19 mouse cellular contexts compared by ENCODE assay signal in the genomic region with DNA sequence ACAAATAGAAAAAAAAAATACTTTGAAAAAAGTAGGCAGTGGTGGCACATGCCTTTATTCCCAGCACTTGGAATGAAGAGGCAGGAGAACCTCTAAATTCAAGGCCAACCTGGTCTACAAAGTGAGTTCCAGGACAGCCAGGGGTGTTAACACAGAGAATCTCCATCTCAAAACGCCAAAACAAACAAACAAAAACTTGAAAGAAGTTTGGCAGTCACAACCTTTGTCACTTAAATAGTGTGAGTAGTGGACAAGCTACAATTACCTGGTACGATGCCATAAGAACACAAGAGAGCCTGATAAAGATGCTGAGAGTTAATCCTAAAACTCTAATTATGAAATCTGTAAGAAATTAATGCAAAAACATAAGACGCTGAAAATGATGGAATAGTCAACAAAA. TPM values are rescaled to one million over a fixed set of nuclear protein-coding genes. Genes with fewer than 3 reads are reported as not detected.
A peak's percentile ranks its signal among the peaks of the same experiment; 100 is the strongest.
DNase-seq lines count a peak whose midpoint lies in the region; ATAC-seq and TF ChIP-seq lines count a peak whose summit lies in the region.
"Had no signal": no experiment of that assay in that cellular context is flagged by ENCODE, and none has a peak within 500 bp of the region (broad histone marks: within the 10 kb centered on the region; RNA-seq: fewer than 3 reads in every experiment).

No protein-coding gene starts in this region.

- DNase-seq in liver, adult 2 months (ENCODE audit: extremely low read depth, low read depth, low spot score), result peak; percentile 59
- DNase-seq in midbrain, embryonic 11.5 days (ENCODE audit: low spot score, missing footprints), result peak; percentile 70
- DNase-seq: adrenal gland, adult 2 months; adrenal gland, adult 8-10 months; adrenal gland, postnatal 10 days; adrenal gland, postnatal 14 days; adrenal gland, postnatal 25 days; adrenal gland, postnatal 36 days; B cell, adult 2 months; cerebellum, adult 11 months; cerebellum, adult 11-12 months; cerebellum, adult 18-20 months had no signal

- no peak overlapping the region for H3K9ac ChIP-seq in liver, adult 2 months (ENCODE audit: low read depth, low read length)
- H3K9ac ChIP-seq in liver, embryonic 12.5 days, result no peak overlapping the region
- H3K9ac ChIP-seq in midbrain, embryonic 11.5 days (ENCODE audit: low read length), result no peak overlapping the region
- H3K9ac ChIP-seq in midbrain, embryonic 15.5 days, result no peak overlapping the region

- 43% methylated on average over 3 of the region's 3 CpGs for WGBS in liver, adult 2 months
- WGBS in liver, embryonic 12.5 days (ENCODE audit: insufficient replicate concordance), result 76% methylated on average over 3 of the region's 3 CpGs
- 85% methylated on average over 3 of the region's 3 CpGs for WGBS in midbrain, embryonic 11.5 days
- whole genome bisulfite sequencing in midbrain, embryonic 15.5 days, result 86% methylated on average over 3 of the region's 3 CpGs

- peaks cover 30% of the 10 kb centered on the region; the same call in 1 of the 2 replicates for H3K79me2 ChIP-seq in liver, adult 2 months (ENCODE audit: control insufficient read depth, insufficient read depth, low read length)

- H3K36me3 ChIP-seq in liver, adult 2 months (ENCODE audit: control insufficient read depth, insufficient read depth, low read length), result no peaks in the 10 kb centered on the region
- no peaks in the 10 kb centered on the region for H3K36me3 ChIP-seq in liver, embryonic 12.5 days
- H3K36me3 ChIP-seq in midbrain, embryonic 11.5 days (ENCODE audit: control insufficient read depth, insufficient read depth, low read length), result no peaks in the 10 kb centered on the region
- H3K36me3 ChIP-seq in midbrain, embryonic 15.5 days (replicated peaks), result no peaks in the 10 kb centered on the region

- no peaks in the 10 kb centered on the region for H3K9me3 ChIP-seq in liver, embryonic 12.5 days (replicated peaks)
- H3K9me3 ChIP-seq in midbrain, embryonic 11.5 days (ENCODE audit: control insufficient read depth, low read length), result no peaks in the 10 kb centered on the region
- no peaks in the 10 kb centered on the region for H3K9me3 ChIP-seq in midbrain, embryonic 15.5 days
- H3K9me3 ChIP-seq: G1E had no signal

- TF ChIP-seq CTCF in liver, adult 2 months (IDR thresholded peaks at IDR 0.05; ENCODE audit: low read depth, low read length), result no peak

- H3K4me2 ChIP-seq in liver, embryonic 12.5 days, result no peak overlapping the region
- H3K4me2 ChIP-seq in midbrain, embryonic 11.5 days, result no peak overlapping the region
- no peak overlapping the region for H3K4me2 ChIP-seq in midbrain, embryonic 15.5 days

- ATAC-seq in liver, embryonic 12.5 days, result no peak
- ATAC-seq in midbrain, embryonic 11.5 days (ENCODE audit: low FRiP score), result no peak
- ATAC-seq in midbrain, embryonic 15.5 days (replicated peaks), result no peak
- ATAC-seq: activated CD4-positive, CD25-positive, alpha-beta regulatory T cell, adult 4 months; CD4-positive, CD25-positive, alpha-beta regulatory T cell, adult 4 months; Patski had no signal

- no peak overlapping the region for H3K27ac ChIP-seq in liver, adult 2 months (replicated peaks; ENCODE audit: insufficient read depth, low read depth, low read length)
- H3K27ac ChIP-seq in liver, embryonic 12.5 days, result no peak overlapping the region
- H3K27ac ChIP-seq in midbrain, embryonic 11.5 days (ENCODE audit: low read depth, low read length), result no peak overlapping the region
- H3K27ac ChIP-seq in midbrain, embryonic 15.5 days, result no peak overlapping the region

- H3K27me3 ChIP-seq in liver, adult 2 months (ENCODE audit: control insufficient read depth, insufficient read depth, low read length), result no peaks in the 10 kb centered on the region
- H3K27me3 ChIP-seq in liver, embryonic 12.5 days (replicated peaks), result no peaks in the 10 kb centered on the region
- H3K27me3 ChIP-seq in midbrain, embryonic 11.5 days (ENCODE audit: control insufficient read depth, insufficient read depth, low read length), result no peaks in the 10 kb centered on the region
- H3K27me3 ChIP-seq in midbrain, embryonic 15.5 days (replicated peaks), result no peaks in the 10 kb centered on the region
- H3K27me3 ChIP-seq: CH12.LX, Patski had no signal

- H3K4me3 ChIP-seq in liver, adult 2 months (ENCODE audit: insufficient read depth, low read depth, low read length), result no peak overlapping the region
- no peak overlapping the region for H3K4me3 ChIP-seq in liver, embryonic 12.5 days
- no peak overlapping the region for H3K4me3 ChIP-seq in midbrain, embryonic 11.5 days (ENCODE audit: low read depth, low read length)
- no peak overlapping the region for H3K4me3 ChIP-seq in midbrain, embryonic 15.5 days

- peaks cover 15% of the 10 kb centered on the region for H3K4me1 ChIP-seq in liver, adult 2 months (ENCODE audit: control insufficient read depth, insufficient read depth, low read length)
- H3K4me1 ChIP-seq in liver, embryonic 12.5 days, result peaks cover 36% of the 10 kb centered on the region
- H3K4me1 ChIP-seq in midbrain, embryonic 11.5 days (ENCODE audit: control insufficient read depth, insufficient read depth, low read length), result peaks cover 3% of the 10 kb centered on the region; the same call in 1 of the 2 replicates
- H3K4me1 ChIP-seq in midbrain, embryonic 15.5 days, result peaks cover 13% of the 10 kb centered on the region; the same call in 1 of the 2 replicates

- no peak for TF ChIP-seq POLR2A in liver, adult 2 months (IDR thresholded peaks at IDR 0.05; ENCODE audit: extremely low read depth, insufficient read depth, low read length)

RNA-seq across cellular contexts. Expression of a gene that starts 8.0 kb away (rescaled TPM):
- 47.7 and 57.2 TPM in 2 replicates for total RNA-seq in liver, adult 2 months (2014; rRNA removed)
- 4.8 TPM in 2 replicates for polyA plus RNA-seq in liver, adult 2 months (2012; rRNA removed)
- polyA plus RNA-seq in liver, embryonic 12.5 days (2016; fragmentation: Nextera tagmentation; extraction: Ambion mirVana), result 9.2 TPM in 2 replicates
- polyA plus RNA-seq in midbrain, embryonic 11.5 days (2014; fragmentation: Nextera tagmentation; extraction: Ambion mirVana), result 27.6 and 28.5 TPM in 2 replicates
- polyA plus RNA-seq in midbrain, embryonic 15.5 days (2015; fragmentation: Nextera tagmentation; extraction: Ambion mirVana), result 7.9 and 8.3 TPM in 2 replicates
